Mouse (Mus musculus) left cerebral cortex, adult 2 months (tissue): ENCODE measurements around the gene Ankrd33b. TPM values are rescaled to one million over a fixed set of nuclear protein-coding genes. Genes with fewer than 3 reads are reported as not detected.

Experiments used
- DNase-seq, 2 experiments: peaks; one replicate each; pipeline ENCODE4 v3.0.0; 2021 to 2022; ENCODE audit warnings: low spot score in 2 of 2, mixed read lengths in 1 of 2; ENCODE audit errors: extremely low spot score in 1 of 2
- H3K27ac ChIP-seq: fragments of 200-600 bp; 2 replicates; pipeline ENCODE4 v1.8.1; 2022
- H3K4me3 ChIP-seq: fragments of 200-600 bp; 2 replicates; pipeline ENCODE4 v1.8.1; 2022
- CTCF ChIP-seq: fragments of 200-600 bp; IDR thresholded peaks from 2 replicates; pipeline ENCODE4 v1.8.1; 2022; ENCODE audit warnings: antibody characterized with exemption, mild to moderate bottlenecking, moderate library complexity
- intact Hi-C: fragments of 180-260 bp; cut with DNase I; formaldehyde crosslinking; loops from one replicate; pipeline ENCODE4 v1.15.1; 2025
- total RNA-seq, 2 experiments: library from RNA; stranded (reverse); gene quantifications; 2 replicates each; pipeline ENCODE4 v1.2.3; 2021

Gene Ankrd33b
- total RNA-seq, 2 experiments from 2014 or later, result 79.6 to 93.7 TPM

- TF ChIP-seq CTCF, result no peak
- Histone ChIP-seq H3K27ac (no peak overlapping the region), H3K4me3 (no peak overlapping the region)
- intact Hi-C loops, result no loop called here
- DNase-seq, result no peak
These were observed 112.5 kb downstream of the Ankrd33b start for GRCm38 (mm10) chr15:31254939-31255535.

GRCm38 (mm10) chr15:31253963-31254362 is 113.6 kb downstream of the Ankrd33b start:
- H3K4me3 ChIP-seq, result no peak overlapping the region
- H3K27ac ChIP-seq, result no peak overlapping the region
- intact Hi-C loops, result no loop called here
- DNase-seq, result no peak
- TF ChIP-seq CTCF, result no peak

GRCm38 (mm10) chr15:31253380-31253779 is 114.1 kb downstream of the Ankrd33b start:
- Histone ChIP-seq H3K4me3 (no peak overlapping the region), H3K27ac (no peak overlapping the region)
- intact Hi-C loops, result no loop called here
- DNase-seq, result no peak
- no peak for TF ChIP-seq CTCF

- intact Hi-C loops, result no loop called here
- Histone ChIP-seq H3K27ac (no peak overlapping the region), H3K4me3 (no peak overlapping the region)
- no peak for TF ChIP-seq CTCF
- no peak for DNase-seq
These were observed 114.8 kb downstream of the Ankrd33b start for GRCm38 (mm10) chr15:31252590-31253311.

- H3K27ac ChIP-seq, result no peak overlapping the region
- no peak for TF ChIP-seq CTCF
- H3K4me3 ChIP-seq, result no peak overlapping the region
- intact Hi-C loops, result no loop called here
- DNase-seq, result no peak
These were observed 116.3 kb downstream of the Ankrd33b start for GRCm38 (mm10) chr15:31251189-31251588.

- no peak for DNase-seq
- intact Hi-C loops, result no loop called here
- no peak for TF ChIP-seq CTCF
- H3K27ac ChIP-seq, result no peak overlapping the region
- no peak overlapping the region for H3K4me3 ChIP-seq
These were observed 116.8 kb downstream of the Ankrd33b start for GRCm38 (mm10) chr15:31250676-31251075.

GRCm38 (mm10) chr15:31250027-31250426 is 117.5 kb downstream of the Ankrd33b start:
- intact Hi-C loops, result no loop called here
- TF ChIP-seq CTCF, result no peak

DNA sequence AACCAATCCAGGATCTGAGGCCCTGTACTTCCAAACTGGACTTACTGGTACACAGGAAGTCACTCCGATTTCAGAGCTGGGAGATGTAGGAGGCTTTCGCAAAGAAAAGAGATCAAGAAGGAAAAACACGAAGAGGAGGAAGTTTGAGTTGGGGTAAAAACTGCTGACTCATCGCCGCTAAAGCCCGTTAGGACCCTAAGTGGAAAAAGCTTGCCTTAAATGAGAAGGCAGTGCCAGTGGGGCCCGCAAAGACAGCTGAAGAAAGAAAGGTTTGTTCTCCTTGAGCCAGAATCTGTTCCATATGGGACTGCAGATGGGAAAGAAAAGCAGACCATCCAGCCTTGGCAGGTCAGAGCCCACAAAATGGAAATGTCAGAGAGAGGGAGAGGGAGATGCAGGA is 118.6 kb downstream of the Ankrd33b start:
- intact Hi-C loops, result loop anchor here (5.0 kb wide), 1 partner anchor 1077 kb away; the partner anchor contains the start of gene Ctnnd2
- no peak for TF ChIP-seq CTCF
- Histone ChIP-seq H3K4me3 (no peak overlapping the region), H3K27ac (no peak overlapping the region)
- DNase-seq, result no peak

More at GRCm38 (mm10) chr15:31250027-31250426, 117.5 kb downstream of the Ankrd33b start:
- no peak overlapping the region for H3K4me3 ChIP-seq
- no peak for DNase-seq
- H3K27ac ChIP-seq, result no peak overlapping the region

DNA sequence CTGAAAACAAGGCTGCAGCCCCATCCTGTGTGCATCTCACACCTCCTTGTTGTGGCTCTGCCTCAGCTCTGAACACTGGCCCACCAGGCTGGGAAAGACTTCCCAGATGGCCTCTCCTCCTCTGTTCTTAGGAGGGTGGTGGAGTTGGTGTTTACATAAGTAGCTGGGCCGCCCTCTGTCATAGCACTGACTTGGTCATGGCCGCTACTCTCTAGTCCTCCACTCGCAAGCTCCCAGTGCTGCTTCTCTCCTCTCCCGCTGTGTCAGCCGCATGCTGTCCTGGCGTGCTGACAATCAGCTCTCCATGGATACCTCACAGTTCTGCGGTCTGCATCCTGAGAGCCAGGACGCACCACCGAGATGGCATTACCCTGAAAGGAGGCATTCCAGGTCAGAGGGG is 120.5 kb downstream of the Ankrd33b start:
- DNase-seq, result peak in 1 of 2 experiments; percentile 36
- H3K4me3 ChIP-seq, result no peak overlapping the region
- intact Hi-C loops, result loop anchor here (5.0 kb wide), 1 partner anchor 1075 kb away; the partner anchor contains the start of gene Ctnnd2
- H3K27ac ChIP-seq, result no peak overlapping the region
- TF ChIP-seq CTCF, result no peak

GRCm38 (mm10) chr15:31245934-31246333 is 121.6 kb downstream of the Ankrd33b start:
- intact Hi-C loops, result loop anchor here (5.0 kb wide), 1 partner anchor 1074 kb away; the partner anchor contains the start of gene Ctnnd2
- no peak for DNase-seq
- TF ChIP-seq CTCF, result no peak
- no peak overlapping the region for H3K27ac ChIP-seq
- no peak overlapping the region for H3K4me3 ChIP-seq

- no peak for DNase-seq
- no peak for TF ChIP-seq CTCF
- Histone ChIP-seq H3K27ac (no peak overlapping the region), H3K4me3 (no peak overlapping the region)
- intact Hi-C loops, result loop anchor here (5.0 kb wide), 1 partner anchor 1073 kb away; the partner anchor contains the start of gene Ctnnd2
These were observed 122.7 kb downstream of the Ankrd33b start for GRCm38 (mm10) chr15:31244696-31245445.

DNA sequence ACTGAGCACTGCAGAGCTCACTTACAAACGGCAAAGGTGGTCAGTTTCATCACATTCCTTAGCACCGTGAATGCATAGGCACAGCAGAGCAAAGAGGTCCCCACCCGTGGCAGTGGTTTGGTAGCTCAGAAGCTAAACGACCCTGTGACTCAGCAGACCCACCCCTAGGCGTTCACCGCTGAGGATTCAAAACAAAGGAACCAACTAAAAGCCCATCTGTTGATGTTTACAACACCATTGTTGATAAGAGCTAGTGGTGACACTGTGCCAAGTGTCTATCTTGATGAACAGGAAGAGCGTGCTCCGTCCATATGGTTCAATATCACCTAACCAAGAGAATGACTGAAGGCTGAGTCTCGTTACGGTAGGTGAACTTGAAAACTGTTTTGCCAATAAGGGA is 124.3 kb downstream of the Ankrd33b start:
- no peak for TF ChIP-seq CTCF
- Histone ChIP-seq H3K27ac (no peak overlapping the region), H3K4me3 (no peak overlapping the region)
- intact Hi-C loops, result no loop called here
- no peak for DNase-seq

Other genes starting within 250 kb of the Ankrd33b start
- 1 to 10 TPM; 5.5 to 6.4 TPM for gene Dap, start 143.4 kb downstream of the Ankrd33b start, total RNA-seq
- gene Ropn1l, start 86.0 kb upstream of the Ankrd33b start, total RNA-seq, result 1 to 10 TPM in 1 of 2 experiments, under 1 TPM in 1; 0.75 to 1.0 TPM
- 100 to 1,000 TPM; 191 to 204 TPM for gene March6, start 163.3 kb upstream of the Ankrd33b start, total RNA-seq
- 10 to 100 TPM; 15.7 to 17.9 TPM for gene Cmbl, start 197.7 kb upstream of the Ankrd33b start, total RNA-seq
- 100 to 1,000 TPM; 173 to 182 TPM for gene Cct5, start 234.1 kb upstream of the Ankrd33b start, total RNA-seq
- 10 to 100 TPM; 11.3 to 12.1 TPM for gene Fam173b, start 234.1 kb upstream of the Ankrd33b start, total RNA-seq